Mouse (Mus musculus) lung, adult 2 months (tissue): Measurements from ENCODE around the gene Gm10272. TPM values are rescaled to one million over a fixed set of nuclear protein-coding genes. Genes with fewer than 3 reads are reported as not detected.

Source experiments
- DNase-seq: peaks from one replicate; pipeline ENCODE4 v3.0.0; 2022
- H3K4me1 ChIP-seq: fragments of 200-500 bp; 2 replicates; pipeline ENCODE4 v1.6.1; 2011; ENCODE audit warnings: low read length; ENCODE audit not compliant: control insufficient read depth, insufficient read depth
- H3K4me3 ChIP-seq: fragments of 200-500 bp; replicated peaks from 2 replicates; pipeline ENCODE3; 2011; ENCODE audit warnings: low read depth, mild to moderate bottlenecking, control low read depth, low read length; ENCODE audit errors: extremely low read depth
- CTCF ChIP-seq: fragments of 200-500 bp; IDR thresholded peaks from 2 replicates; pipeline ENCODE4 v1.5.1; 2011; ENCODE audit warnings: mild to moderate bottlenecking, low read length, control low read depth; ENCODE audit not compliant: insufficient read depth
- POLR2A ChIP-seq: fragments of 200-500 bp; IDR thresholded peaks from 2 replicates; pipeline ENCODE4 v1.6.1; 2011; ENCODE audit warnings: low read depth, mild to moderate bottlenecking, control low read depth, low read length, borderline replicate concordance; ENCODE audit errors: extremely low read depth
- WGBS: fragments of 180-500 bp; shearing (Covaris S2); methylation state at CpG from one replicate; pipeline ENCODE4 v1.1.7; 2018; 5-methylcytosine and 5-hydroxymethylcytosine counted together
- polyA plus RNA-seq: library from polyadenylated mRNA; depleted of rRNA; stranded (reverse); fragments of >200 nt; gene quantifications from 2 replicates; pipeline ENCODE4 v1.2.3, GENCODE M21; 2012; rRNA removed

Gene Gm10272
- polyA plus RNA-seq: not detected in 2 replicates

GRCm38 (mm10) chr10:77706326-77706725 is at the start of gene Gm10272:
Gm10272 (plus strand) TSS chr10:77706626.
- no peak for DNase-seq
- Histone ChIP-seq H3K4me1 (no peaks in the 10 kb centered on the region), H3K4me3 (no peak within 1 kb of the TSS)
- TF ChIP-seq CTCF (no peak), POLR2A (no peak)
- WGBS: 90% methylated on average over 1 of the region's 1 CpGs

GRCm38 (mm10) chr10:77658286-77658994 is 48.0 kb upstream of the Gm10272 start:
- no peak for TF ChIP-seq POLR2A
- no peak for TF ChIP-seq CTCF
- Histone ChIP-seq H3K4me1 (no peaks in the 10 kb centered on the region), H3K4me3 (no peak overlapping the region)
- 52% methylated on average over 15 of the region's 15 CpGs for WGBS
- no peak for DNase-seq

- TF ChIP-seq POLR2A: no peak
- TF ChIP-seq CTCF: no peak
- no peak overlapping the region for H3K4me3 ChIP-seq
- 48% methylated on average over 43 of the region's 43 CpGs for WGBS
- DNase-seq: no peak
- no peaks in the 10 kb centered on the region for H3K4me1 ChIP-seq
Measured at GRCm38 (mm10) chr10:77663949-77664665, 42.3 kb upstream of the Gm10272 start.

GRCm38 (mm10) chr10:77666342-77666741 is 40.1 kb upstream of the Gm10272 start:
- Histone ChIP-seq H3K4me3 (no peak overlapping the region), H3K4me1 (no peaks in the 10 kb centered on the region)
- TF ChIP-seq POLR2A (no peak), CTCF (no peak)
- DNase-seq: no peak
- WGBS: 60% methylated on average over 8 of the region's 8 CpGs

GRCm38 (mm10) chr10:77667402-77667801 is 39.0 kb upstream of the Gm10272 start:
- H3K4me3 ChIP-seq: no peak overlapping the region
- no peak for DNase-seq
- TF ChIP-seq CTCF: no peak
- TF ChIP-seq POLR2A: no peak
- no peaks in the 10 kb centered on the region for H3K4me1 ChIP-seq
- 55% methylated on average over 4 of the region's 4 CpGs for WGBS

- Histone ChIP-seq H3K4me3 (no peak overlapping the region), H3K4me1 (no peaks in the 10 kb centered on the region)
- TF ChIP-seq POLR2A (no peak), CTCF (no peak)
- no peak for DNase-seq
- WGBS: 73% methylated on average over 4 of the region's 4 CpGs
Measured at GRCm38 (mm10) chr10:77670710-77671109, 35.7 kb upstream of the Gm10272 start.

GRCm38 (mm10) chr10:77671519-77671918 is 34.9 kb upstream of the Gm10272 start:
- WGBS: 21% methylated on average over 4 of the region's 4 CpGs
- TF ChIP-seq CTCF (no peak), POLR2A (no peak)
- H3K4me1 ChIP-seq: no peaks in the 10 kb centered on the region
- no peak overlapping the region for H3K4me3 ChIP-seq
- no peak for DNase-seq

GRCm38 (mm10) chr10:77673765-77674164 is 32.7 kb upstream of the Gm10272 start:
- TF ChIP-seq CTCF: no peak
- 60% methylated on average over 13 of the region's 13 CpGs for WGBS
- Histone ChIP-seq H3K4me1 (no peaks in the 10 kb centered on the region), H3K4me3 (no peak overlapping the region)
- DNase-seq: no peak

- no peak for TF ChIP-seq POLR2A
- TF ChIP-seq CTCF: no peak
- WGBS: under 1% methylated on average over 35 of the region's 35 CpGs
- H3K4me3 ChIP-seq: no peak overlapping the region
Measured at GRCm38 (mm10) chr10:77677562-77677961, 28.9 kb upstream of the Gm10272 start.

GRCm38 (mm10) chr10:77682994-77683393 is 23.4 kb upstream of the Gm10272 start:
- no peak for DNase-seq
- H3K4me3 ChIP-seq: no peak overlapping the region
- WGBS: 69% methylated on average over 7 of the region's 7 CpGs
- no peaks in the 10 kb centered on the region for H3K4me1 ChIP-seq
- no peak for TF ChIP-seq CTCF
- no peak for TF ChIP-seq POLR2A

More at GRCm38 (mm10) chr10:77677562-77677961, 28.9 kb upstream of the Gm10272 start:
- H3K4me1 ChIP-seq: no peaks in the 10 kb centered on the region
- no peak for DNase-seq
